Mouse (Mus musculus) CH12.LX (cell line): ENCODE data around the gene Folr2. TPM values are rescaled to one million over a fixed set of nuclear protein-coding genes. Genes with fewer than 3 reads are reported as not detected.

Experiments
- DNase-seq: peaks from one replicate; pipeline ENCODE4 v3.0.0-alpha.2; 2013; ENCODE audit errors: extremely low read depth
- H3K27ac ChIP-seq: 2 replicates; pipeline ENCODE4 v1.5.1; 2012; ENCODE audit warnings: low read depth, mild to moderate bottlenecking, control low read depth, moderate library complexity; ENCODE audit not compliant: insufficient read depth
- H3K27me3 ChIP-seq: replicated peaks from 2 replicates; pipeline ENCODE3; 2012; ENCODE audit warnings: inconsistent platforms
- H3K36me3 ChIP-seq, 2 experiments: replicated peaks in 1 of 2; 2 replicates each; pipeline versions ENCODE3 to v1.6.1; 2012; ENCODE audit warnings: inconsistent platforms in 1 of 2, low read length in 1 of 2, mild to moderate bottlenecking in 1 of 2, mixed read lengths in 1 of 2, moderate library complexity in 1 of 2; ENCODE audit not compliant: control insufficient read depth in 1 of 2, insufficient read depth in 1 of 2
- H3K4me1 ChIP-seq, 2 experiments: 2 replicates each; pipeline ENCODE4 v1.6.1; 2012; ENCODE audit warnings: inconsistent platforms in 1 of 2, moderate library complexity in 1 of 2; ENCODE audit not compliant: insufficient read depth in 2 of 2, control insufficient read depth in 1 of 2
- H3K4me2 ChIP-seq: 2 replicates; pipeline ENCODE4 v1.6.1; 2012; ENCODE audit warnings: low read depth, mild to moderate bottlenecking, control low read depth; ENCODE audit not compliant: poor library complexity, insufficient read depth, severe bottlenecking
- H3K4me3 ChIP-seq, 3 experiments: fragments of 150-350 bp in 1 of 3; sonication (generic) in 1 of 3; replicated peaks in 1 of 3; 2 replicates each; pipeline versions ENCODE3 to v1.5.1; 2011 to 2012; ENCODE audit warnings: low read depth in 2 of 3, low read length in 2 of 3, mild to moderate bottlenecking in 2 of 3, moderate library complexity in 2 of 3, control low read depth in 1 of 3, improper control_type of control experiment in 1 of 3, inconsistent platforms in 1 of 3, mixed read lengths in 1 of 3; ENCODE audit not compliant: poor library complexity in 1 of 3
- H3K79me2 ChIP-seq: replicated peaks from 2 replicates; pipeline ENCODE4 v1.6.1; 2012; ENCODE audit warnings: mild to moderate bottlenecking, moderate library complexity; ENCODE audit not compliant: control insufficient read depth, poor library complexity, insufficient read depth, severe bottlenecking; ENCODE audit errors: extremely low read depth
- H3K9ac ChIP-seq: 2 replicates; pipeline ENCODE4 v1.6.1; 2012; ENCODE audit warnings: low read depth, mild to moderate bottlenecking, control low read depth, moderate library complexity; ENCODE audit not compliant: insufficient read depth
- H3K9me3 ChIP-seq: replicated peaks from 2 replicates; pipeline ENCODE3; 2012; ENCODE audit warnings: low read length, inconsistent platforms, mixed read lengths
- BHLHE40 ChIP-seq: IDR thresholded peaks from 2 replicates; pipeline ENCODE4 v1.6.1; 2011; ENCODE audit warnings: mild to moderate bottlenecking, low read depth, low read length, improper control_type of control experiment
- CHD2 ChIP-seq: IDR thresholded peaks from 2 replicates; pipeline ENCODE4 v1.6.1; 2011; ENCODE audit warnings: low read length, improper control_type of control experiment
- E2F4 ChIP-seq: IDR thresholded peaks from 2 replicates; pipeline ENCODE4 v1.6.1; 2011; ENCODE audit warnings: low read depth, low read length, improper control_type of control experiment; ENCODE audit not compliant: insufficient replicate concordance
- ELF1 ChIP-seq: IDR thresholded peaks from 2 replicates; pipeline ENCODE4 v1.6.1; 2014; ENCODE audit warnings: low read depth, mild to moderate bottlenecking, inconsistent platforms, low read length, improper control_type of control experiment
- EP300 ChIP-seq: IDR thresholded peaks from 2 replicates; pipeline ENCODE4 v1.6.1; 2011; ENCODE audit warnings: low read length, improper control_type of control experiment
- ETS1 ChIP-seq: conservative IDR thresholded peaks from 2 replicates; pipeline ENCODE4 v1.6.1; 2012; ENCODE audit warnings: low read depth, mild to moderate bottlenecking, inconsistent platforms, low read length, improper control_type of control experiment, moderate library complexity
- GABPA ChIP-seq: IDR thresholded peaks from 2 replicates; pipeline ENCODE4 v1.6.1; 2012; ENCODE audit warnings: low read depth, low read length, improper control_type of control experiment, inconsistent platforms; ENCODE audit not compliant: insufficient replicate concordance
- HCFC1 ChIP-seq: IDR thresholded peaks from 2 replicates; pipeline ENCODE4 v1.6.1; 2012; ENCODE audit warnings: low read depth, mild to moderate bottlenecking, inconsistent platforms, low read length, improper control_type of control experiment
- IRF4 ChIP-seq: IDR thresholded peaks from 2 replicates; pipeline ENCODE4 v1.6.1; 2014; ENCODE audit warnings: low read depth, mild to moderate bottlenecking, inconsistent platforms, low read length, improper control_type of control experiment
- JUN ChIP-seq: IDR thresholded peaks from 2 replicates; pipeline ENCODE4 v1.6.1; 2011; ENCODE audit warnings: low read depth, mild to moderate bottlenecking, low read length, improper control_type of control experiment, moderate library complexity; ENCODE audit not compliant: insufficient read depth
- MAFK ChIP-seq: IDR thresholded peaks from 2 replicates; pipeline ENCODE4 v1.6.1; 2011; ENCODE audit warnings: low read length, improper control_type of control experiment; ENCODE audit not compliant: insufficient replicate concordance
- MAX ChIP-seq: IDR thresholded peaks from 2 replicates; pipeline ENCODE4 v1.6.1; 2011; ENCODE audit warnings: low read length, improper control_type of control experiment
- MAZ ChIP-seq: IDR thresholded peaks from 2 replicates; pipeline ENCODE4 v1.6.1; 2012; ENCODE audit warnings: low read depth, mild to moderate bottlenecking, inconsistent platforms, low read length, improper control_type of control experiment, moderate library complexity
- MXI1 ChIP-seq: IDR thresholded peaks from 2 replicates; pipeline ENCODE4 v1.6.1; 2011; ENCODE audit warnings: mild to moderate bottlenecking, low read depth, low read length, improper control_type of control experiment
- MYC ChIP-seq: IDR thresholded peaks from 2 replicates; pipeline ENCODE4 v1.6.1; 2011; ENCODE audit warnings: low read depth, mild to moderate bottlenecking, improper control_type of control experiment, low read length
- NELFE ChIP-seq: IDR thresholded peaks from 2 replicates; pipeline ENCODE4 v1.6.1; 2011; ENCODE audit warnings: low read depth, low read length, improper control_type of control experiment
- NRF1 ChIP-seq: IDR thresholded peaks from 2 replicates; pipeline ENCODE4 v1.6.1; 2014; ENCODE audit warnings: low read depth, mild to moderate bottlenecking, inconsistent platforms, low read length, improper control_type of control experiment, moderate library complexity
- PAX5 ChIP-seq: IDR thresholded peaks from 2 replicates; pipeline ENCODE4 v1.6.1; 2012; ENCODE audit warnings: low read length, inconsistent platforms, mixed read lengths
- POLR2A ChIP-seq: IDR thresholded peaks from 2 replicates; pipeline ENCODE4 v1.6.1; 2011; ENCODE audit warnings: low read depth, mild to moderate bottlenecking, improper control_type of control experiment, low read length
- POLR2AphosphoS2 ChIP-seq: IDR thresholded peaks from 2 replicates; pipeline ENCODE4 v1.6.1; 2011; ENCODE audit warnings: low read depth, low read length, improper control_type of control experiment
- SIN3A ChIP-seq: IDR thresholded peaks from 2 replicates; pipeline ENCODE4 v1.6.1; 2012; ENCODE audit warnings: low read length, improper control_type of control experiment, inconsistent platforms
- SMC3 ChIP-seq: IDR thresholded peaks from 2 replicates; pipeline ENCODE4 v1.6.1; 2011; ENCODE audit warnings: low read depth, low read length, improper control_type of control experiment
- TBP ChIP-seq: conservative IDR thresholded peaks from 2 replicates; pipeline ENCODE4 v1.6.1; 2011; ENCODE audit warnings: low read depth, low read length, improper control_type of control experiment
- TCF12 ChIP-seq: IDR thresholded peaks from 2 replicates; pipeline ENCODE4 v1.6.1; 2014; ENCODE audit warnings: low read depth, mild to moderate bottlenecking, inconsistent platforms, low read length, improper control_type of control experiment
- UBTF ChIP-seq: IDR thresholded peaks from 2 replicates; pipeline ENCODE4 v1.6.1; 2012; ENCODE audit warnings: low read depth, mild to moderate bottlenecking, inconsistent platforms, low read length, improper control_type of control experiment, moderate library complexity
- ZC3H11A ChIP-seq: IDR thresholded peaks from 2 replicates; pipeline ENCODE4 v1.6.1; 2012; ENCODE audit warnings: low read depth, mild to moderate bottlenecking, inconsistent platforms, low read length, improper control_type of control experiment
- ZKSCAN1 ChIP-seq: IDR thresholded peaks from 2 replicates; pipeline ENCODE4 v1.6.1; 2012; ENCODE audit warnings: low read depth, inconsistent platforms, low read length, improper control_type of control experiment, borderline replicate concordance
- ZMIZ1 ChIP-seq: IDR thresholded peaks from 2 replicates; pipeline ENCODE4 v1.6.1; 2012; ENCODE audit warnings: low read depth, mild to moderate bottlenecking, inconsistent platforms, low read length, improper control_type of control experiment
- ZNF384 ChIP-seq: IDR thresholded peaks from 2 replicates; pipeline ENCODE4 v1.6.1; 2012; ENCODE audit warnings: low read depth, low read length, improper control_type of control experiment, inconsistent platforms
- dilution Hi-C: fragments of 300-500 bp; cut with MboI; formaldehyde crosslinking; loops from 2 replicates; pipeline ENCODE4 v1.14.3; 2020; ENCODE audit warnings: low sequenced_read_pairs; ENCODE audit not compliant: extremely low pct_unique_long_range_greater_than_20kb, extremely low pct_ligation_motif_present
- in situ Hi-C: fragments of 300-500 bp; cut with MboI; formaldehyde crosslinking; loops from 3 replicates; pipeline ENCODE4 v1.14.3; 2019; ENCODE audit warnings: low sequenced_read_pairs, low pct_ligation_motif_present, low pct_unique_long_range_greater_than_20kb, mixed read lengths
- polyA plus RNA-seq: library from polyadenylated mRNA; unstranded; fragments of >175 nt; gene quantifications from 2 replicates; pipeline ENCODE4 v1.2.1, GENCODE M21; 2012; ENCODE audit warnings: low read depth; ENCODE audit not compliant: insufficient read length
- total RNA-seq, 2 experiments: library from RNA; depleted of rRNA; stranded (reverse); fragments of 300-350 nt in 1 of 2; fragments of >200 nt in 1 of 2; gene quantifications; 2 replicates each; pipeline ENCODE4 v1.2.3; 2012 to 2014

Folr2 gene
- total and polyA plus RNA-seq, 3 experiments, result not detected

- in situ Hi-C loops, result no loop called here
- Histone ChIP-seq H3K36me3 (peaks cover 14 to 33% of the 10 kb centered on the region in 2 experiments), H3K4me2 (peak overlapping the region; percentile 67), H3K4me3 (peak overlapping the region; percentile 80 to 92 (median 85)), H3K27me3 (no peaks in the 10 kb centered on the region), H3K9me3 (no peaks in the 10 kb centered on the region), H3K4me1 (peaks cover 3 to 30% of the 10 kb centered on the region in 2 experiments; a peak in 3 of 4 replicates), H3K9ac (peak overlapping the region; percentile 64), H3K79me2 (peaks cover 19% of the 10 kb centered on the region), H3K27ac (no peak overlapping the region)
- no peak for DNase-seq
- TF ChIP-seq BHLHE40, result no peak
- no peak for TF ChIP-seq EP300
- no peak for TF ChIP-seq PAX5
- no peak for TF ChIP-seq POLR2AphosphoS2
- TF ChIP-seq CHD2, result no peak
- no peak for TF ChIP-seq ZC3H11A
- no peak for TF ChIP-seq ZKSCAN1
- TF ChIP-seq SMC3, result no peak
- no peak for TF ChIP-seq MAX
- TF ChIP-seq TCF12, result no peak
- no peak for TF ChIP-seq ZMIZ1
- TF ChIP-seq GABPA, result no peak
- no peak for TF ChIP-seq MAZ
- TF ChIP-seq IRF4, result no peak
- no peak for TF ChIP-seq E2F4
- dilution Hi-C loops, result no loop called here
Observed at GRCm38 (mm10) chr7:101837154-101837605, 19.8 kb downstream of the Folr2 start.

GRCm38 (mm10) chr7:101836271-101837153 lies 20.5 kb downstream of the Folr2 start:
- Histone ChIP-seq H3K4me3 (peak overlapping the region; percentile 80 to 92 (median 85)), H3K4me2 (peak overlapping the region; percentile 67), H3K36me3 (peaks cover 20 to 40% of the 10 kb centered on the region in 2 experiments), H3K27ac (peak overlapping the region; percentile 52), H3K9me3 (no peaks in the 10 kb centered on the region), H3K79me2 (peaks cover 19% of the 10 kb centered on the region), H3K9ac (peak overlapping the region; percentile 64), H3K27me3 (no peaks in the 10 kb centered on the region), H3K4me1 (peaks cover 3 to 30% of the 10 kb centered on the region in 2 experiments; a peak in 3 of 4 replicates)
- DNase-seq, result peak; percentile 58
- dilution Hi-C loops (no loop called here), in situ Hi-C loops (no loop called here)
- TF ChIP-seq ZNF384 (no peak), MAZ (no peak), ZMIZ1 (0 out of 2 replicates have a peak, but pooled peaks have one; percentile 54), TCF12 (peak; percentile 71), ZKSCAN1 (no peak), EP300 (no peak), MYC (no peak), MAX (peak; percentile 30; the same call in 1 of the 2 replicates), SMC3 (no peak), NRF1 (peak; percentile 58; the same call in 1 of the 2 replicates), JUN (no peak), SIN3A (peak; percentile 44; the same call in 1 of the 2 replicates), MXI1 (peak; percentile 52; the same call in 1 of the 2 replicates), ETS1 (no peak), POLR2A (peak; percentile 49; the same call in 1 of the 2 replicates), ELF1 (no peak), HCFC1 (0 out of 2 replicates have a peak, but pooled peaks have one; percentile 24), MAFK (no peak), UBTF (peak; percentile 64), TBP (0 out of 2 replicates have a peak, but pooled peaks have one; percentile 34), E2F4 (no peak), NELFE (0 out of 2 replicates have a peak, but pooled peaks have one; percentile 29)
